Mouse (Mus musculus): ENCODE data around the gene Ptcra. TPM values are rescaled to one million over a fixed set of nuclear protein-coding genes. Genes with fewer than 3 reads are reported as not detected.
"Not testable (repeated sequence)": the region's sequence is repeated elsewhere in the genome, so short reads cannot be mapped to it uniquely, and the experiment has no call there.

The Ptcra gene
- polyA plus RNA-seq, 1 experiment from 2014 or later: 0.33 TPM

GRCm38 (mm10) chr17:46799680-46800079 lies 36.2 kb upstream of the Ptcra start:
- WGBS: 65% methylated on average over 10 of the region's 10 CpGs

DNA sequence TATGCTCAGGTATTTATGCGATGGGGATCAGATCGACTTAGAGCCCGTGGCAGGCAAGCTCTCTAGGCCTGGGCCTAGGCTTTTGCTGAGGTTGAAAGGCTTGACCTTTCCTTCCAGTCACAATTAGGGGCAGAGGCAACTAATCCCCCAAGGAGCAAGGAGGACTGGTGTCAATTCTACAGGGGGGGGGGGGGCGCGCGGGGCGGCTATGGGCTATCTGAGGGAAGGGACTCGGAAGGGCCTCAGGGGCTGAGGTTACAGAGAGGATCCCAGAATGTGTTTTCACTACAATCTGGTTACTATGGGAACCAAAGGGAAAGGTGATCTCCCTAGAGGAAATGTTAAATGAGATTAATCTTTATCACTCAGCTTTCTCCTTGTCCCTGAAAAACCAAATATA lies 33.9 kb upstream of the Ptcra start:
- Histone ChIP-seq H3K9ac (ENCODE audit: low read depth, low read length) (no peak overlapping the region), H3K4me2 (replicated peaks; ENCODE audit: low read depth) (no peak overlapping the region), H3K27me3 (replicated peaks; ENCODE audit: control insufficient read depth, insufficient read depth, low read length) (no peaks in the 10 kb centered on the region), H3K4me1 (replicated peaks; ENCODE audit: control insufficient read depth, insufficient read depth, low read length) (no peaks in the 10 kb centered on the region), H3K27ac (ENCODE audit: low read depth, low read length) (no peak overlapping the region), H3K9me3 (ENCODE audit: control insufficient read depth) (no peaks in the 10 kb centered on the region), H3K4me3 (ENCODE audit: low read depth, low read length) (no peak overlapping the region), H3K36me3 (ENCODE audit: control insufficient read depth, insufficient read depth) (peaks cover 32% of the 10 kb centered on the region)
- WGBS: 69% methylated on average over 8 of the region's 8 CpGs
- no peak for TF ChIP-seq CTCF (IDR thresholded peaks at IDR 0.05; ENCODE audit: low read depth)
- no peak for ATAC-seq

More at GRCm38 (mm10) chr17:46799680-46800079, 36.2 kb upstream of the Ptcra start:
- Histone ChIP-seq H3K27me3 (replicated peaks; ENCODE audit: control insufficient read depth, insufficient read depth, low read length) (no peaks in the 10 kb centered on the region), H3K9ac (ENCODE audit: low read depth, low read length) (no peak overlapping the region), H3K4me3 (ENCODE audit: low read depth, low read length) (no peak overlapping the region), H3K27ac (ENCODE audit: low read depth, low read length) (no peak overlapping the region), H3K4me2 (replicated peaks; ENCODE audit: low read depth) (no peak overlapping the region), H3K36me3 (ENCODE audit: control insufficient read depth, insufficient read depth) (peaks cover 36% of the 10 kb centered on the region), H3K4me1 (replicated peaks; ENCODE audit: control insufficient read depth, insufficient read depth, low read length) (no peaks in the 10 kb centered on the region), H3K9me3 (ENCODE audit: control insufficient read depth) (no peaks in the 10 kb centered on the region)
- no peak for TF ChIP-seq CTCF (IDR thresholded peaks at IDR 0.05; ENCODE audit: low read depth)
- 0 out of 2 replicates have a peak, but pooled peaks have one; percentile 33 for ATAC-seq

GRCm38 (mm10) chr17:46796743-46797142 lies 33.2 kb upstream of the Ptcra start:
- ATAC-seq: no peak
- Histone ChIP-seq H3K4me3 (ENCODE audit: low read depth, low read length) (no peak overlapping the region), H3K9ac (ENCODE audit: low read depth, low read length) (no peak overlapping the region), H3K4me1 (replicated peaks; ENCODE audit: control insufficient read depth, insufficient read depth, low read length) (no peaks in the 10 kb centered on the region), H3K4me2 (replicated peaks; ENCODE audit: low read depth) (no peak overlapping the region), H3K27ac (ENCODE audit: low read depth, low read length) (no peak overlapping the region), H3K27me3 (replicated peaks; ENCODE audit: control insufficient read depth, insufficient read depth, low read length) (no peaks in the 10 kb centered on the region), H3K36me3 (ENCODE audit: control insufficient read depth, insufficient read depth) (peaks cover 26% of the 10 kb centered on the region), H3K9me3 (ENCODE audit: control insufficient read depth) (no peaks in the 10 kb centered on the region)
- TF ChIP-seq CTCF (IDR thresholded peaks at IDR 0.05; ENCODE audit: low read depth): no peak
- WGBS: 89% methylated on average over 4 of the region's 4 CpGs

- no peaks in the 10 kb centered on the region for H3K9me3 ChIP-seq (ENCODE audit: control insufficient read depth)
- no peaks in the 10 kb centered on the region for H3K36me3 ChIP-seq (ENCODE audit: control insufficient read depth, insufficient read depth)
- WGBS: 78% methylated on average over 2 of the region's 2 CpGs
- no peak overlapping the region for H3K27ac ChIP-seq (ENCODE audit: low read depth, low read length)
- no peaks in the 10 kb centered on the region for H3K4me1 ChIP-seq (replicated peaks; ENCODE audit: control insufficient read depth, insufficient read depth, low read length)
- no peak overlapping the region for H3K9ac ChIP-seq (ENCODE audit: low read depth, low read length)
- no peak for ATAC-seq
- no peaks in the 10 kb centered on the region for H3K27me3 ChIP-seq (replicated peaks; ENCODE audit: control insufficient read depth, insufficient read depth, low read length)
- H3K4me2 ChIP-seq (replicated peaks; ENCODE audit: low read depth): no peak overlapping the region
- TF ChIP-seq CTCF (IDR thresholded peaks at IDR 0.05; ENCODE audit: low read depth): peak; percentile 14; the same call in 1 of the 2 replicates
- no peak overlapping the region for H3K4me3 ChIP-seq (ENCODE audit: low read depth, low read length)
These were observed 29.5 kb upstream of the Ptcra start for GRCm38 (mm10) chr17:46792963-46793362.

GRCm38 (mm10) chr17:46787974-46788373 lies 24.5 kb upstream of the Ptcra start:
- not testable (repeated sequence) for H3K27ac ChIP-seq (ENCODE audit: low read depth, low read length); H3K36me3 ChIP-seq (ENCODE audit: control insufficient read depth, insufficient read depth); H3K4me2 ChIP-seq (replicated peaks; ENCODE audit: low read depth); H3K27me3 ChIP-seq (replicated peaks; ENCODE audit: control insufficient read depth, insufficient read depth, low read length); H3K9me3 ChIP-seq (ENCODE audit: control insufficient read depth); H3K4me1 ChIP-seq (replicated peaks; ENCODE audit: control insufficient read depth, insufficient read depth, low read length); H3K9ac ChIP-seq (ENCODE audit: low read depth, low read length); H3K4me3 ChIP-seq (ENCODE audit: low read depth, low read length); ATAC-seq
- WGBS: 69% methylated on average over 2 of the region's 2 CpGs

DNA sequence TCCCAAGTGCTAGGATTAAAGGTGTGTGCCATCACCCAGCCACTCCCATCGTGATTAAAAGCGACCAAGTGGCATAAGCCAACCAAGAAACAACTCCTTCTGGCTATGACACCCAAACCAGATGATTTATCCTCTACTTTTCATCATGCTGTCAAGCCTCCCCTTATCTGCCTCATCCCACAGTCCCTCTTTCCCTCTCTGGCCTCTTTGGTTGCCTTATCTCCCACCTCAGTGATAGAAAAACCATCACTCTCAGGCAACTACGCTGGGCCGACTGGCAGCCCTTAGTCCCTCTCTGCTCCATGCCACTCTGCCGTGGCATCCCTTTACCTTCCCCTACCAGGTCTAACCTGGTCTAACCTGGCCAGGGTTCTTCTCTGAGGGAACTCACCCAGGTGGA lies 23.4 kb upstream of the Ptcra start:
- Histone ChIP-seq H3K9ac (ENCODE audit: low read depth, low read length) (no peak overlapping the region), H3K27ac (ENCODE audit: low read depth, low read length) (no peak overlapping the region), H3K4me2 (replicated peaks; ENCODE audit: low read depth) (no peak overlapping the region), H3K27me3 (replicated peaks; ENCODE audit: control insufficient read depth, insufficient read depth, low read length) (no peaks in the 10 kb centered on the region), H3K36me3 (ENCODE audit: control insufficient read depth, insufficient read depth) (no peaks in the 10 kb centered on the region), H3K4me3 (ENCODE audit: low read depth, low read length) (no peak overlapping the region), H3K4me1 (replicated peaks; ENCODE audit: control insufficient read depth, insufficient read depth, low read length) (no peaks in the 10 kb centered on the region), H3K9me3 (ENCODE audit: control insufficient read depth) (no peaks in the 10 kb centered on the region)
- 88% methylated on average over 5 of the region's 5 CpGs for WGBS
- TF ChIP-seq CTCF (IDR thresholded peaks at IDR 0.05; ENCODE audit: low read depth): no peak
- no peak for ATAC-seq

DNA sequence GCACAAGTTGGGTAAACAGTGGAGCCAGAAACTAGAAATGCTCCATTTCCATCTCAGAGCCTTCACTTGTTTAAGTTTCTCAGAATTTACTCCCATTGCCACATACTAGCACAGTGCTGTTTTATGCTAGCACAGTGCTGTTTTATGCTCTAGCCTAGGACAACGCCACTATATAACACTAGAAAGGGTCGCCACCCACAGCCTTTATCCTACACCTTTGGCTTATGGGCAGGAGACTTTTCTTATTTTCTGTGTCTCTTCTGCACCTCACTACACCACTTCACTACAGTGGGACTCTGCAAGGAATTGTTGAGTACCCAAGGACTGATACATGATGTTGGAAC lies 19.7 kb upstream of the Ptcra start:
- no peak for ATAC-seq
- 63% methylated on average over 2 of the region's 2 CpGs for WGBS
- TF ChIP-seq CTCF (IDR thresholded peaks at IDR 0.05; ENCODE audit: low read depth): no peak
- Histone ChIP-seq H3K4me1 (replicated peaks; ENCODE audit: control insufficient read depth, insufficient read depth, low read length) (no peaks in the 10 kb centered on the region), H3K36me3 (ENCODE audit: control insufficient read depth, insufficient read depth) (peaks cover 22% of the 10 kb centered on the region), H3K4me3 (ENCODE audit: low read depth, low read length) (peak overlapping the region; percentile 68), H3K27ac (ENCODE audit: low read depth, low read length) (no peak overlapping the region), H3K9me3 (ENCODE audit: control insufficient read depth) (no peaks in the 10 kb centered on the region), H3K9ac (ENCODE audit: low read depth, low read length) (no peak overlapping the region), H3K27me3 (replicated peaks; ENCODE audit: control insufficient read depth, insufficient read depth, low read length) (no peaks in the 10 kb centered on the region), H3K4me2 (replicated peaks; ENCODE audit: low read depth) (peak overlapping the region; percentile 63; the same call in 1 of the 2 replicates)

Measured in intestine, postnatal 0 days (tissue).